Mouse (Mus musculus) ovary, postnatal 10 days (tissue): Measurements from ENCODE around the gene E130308A19Rik.

Experiments used
- DNase-seq: peaks from one replicate; pipeline ENCODE4 v3.0.0; 2022; ENCODE audit warnings: low spot score

E130308A19Rik gene

DNA sequence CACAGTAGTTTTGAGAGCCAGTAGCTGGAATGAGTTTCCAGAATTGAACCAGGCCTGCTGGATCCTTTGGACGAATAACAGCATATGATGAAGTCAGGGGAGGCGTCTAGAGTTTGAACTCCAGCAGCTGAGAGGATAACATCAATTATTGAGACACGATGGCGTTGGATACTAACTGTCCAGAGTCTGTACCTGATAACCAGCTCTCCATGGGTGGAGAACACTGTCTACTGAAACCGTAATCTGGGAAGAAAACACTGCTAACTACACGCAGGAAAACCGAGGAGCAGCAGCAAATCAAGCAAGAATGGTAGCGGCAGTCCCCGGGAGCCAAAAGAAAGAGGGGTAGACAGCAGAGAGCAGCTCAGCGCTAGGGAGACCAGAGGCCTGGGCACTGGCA lies 56.9 kb downstream of the E130308A19Rik start:
- DNase-seq, result no peak

DNA sequence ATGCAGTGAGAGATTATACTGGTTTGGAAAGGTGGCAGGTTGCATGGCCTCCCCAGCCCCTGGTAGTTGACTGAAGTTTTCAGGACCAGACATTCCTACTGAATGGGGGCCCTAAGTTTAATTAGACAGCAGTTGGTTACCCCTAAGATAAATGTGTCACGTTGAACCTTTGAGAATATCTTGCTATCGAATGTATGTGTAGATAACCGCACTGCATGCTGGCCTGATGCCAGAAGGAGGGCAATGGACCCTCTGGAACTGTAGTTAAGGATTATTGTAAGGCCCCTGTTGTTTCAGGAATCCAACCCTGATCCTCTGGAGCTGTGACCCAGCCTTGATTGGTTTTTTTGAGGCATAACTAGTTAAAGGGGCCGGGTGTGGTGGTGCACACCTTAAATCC lies 58.3 kb downstream of the E130308A19Rik start:
- no peak for DNase-seq

DNA sequence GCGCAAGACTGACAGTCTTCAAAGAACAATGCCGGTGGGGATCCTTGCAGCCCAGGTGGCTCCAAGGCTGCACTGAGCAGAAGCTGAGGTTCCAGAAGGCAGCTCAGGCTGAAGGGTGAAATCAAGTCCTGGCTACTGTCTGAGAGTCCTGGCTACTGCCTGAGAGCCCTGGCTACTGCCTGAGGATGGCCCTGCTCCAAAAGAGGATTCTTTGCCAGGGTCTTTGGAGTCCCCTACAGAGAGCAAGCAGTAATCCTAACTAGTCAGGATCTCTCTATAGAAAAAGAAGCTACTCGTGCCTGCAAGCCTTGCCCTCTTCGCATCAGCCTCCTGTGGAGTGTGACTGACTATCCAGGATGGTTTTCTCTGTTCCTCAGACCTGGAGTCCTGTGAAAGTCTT lies 60.7 kb downstream of the E130308A19Rik start:
- DNase-seq, result no peak

DNA sequence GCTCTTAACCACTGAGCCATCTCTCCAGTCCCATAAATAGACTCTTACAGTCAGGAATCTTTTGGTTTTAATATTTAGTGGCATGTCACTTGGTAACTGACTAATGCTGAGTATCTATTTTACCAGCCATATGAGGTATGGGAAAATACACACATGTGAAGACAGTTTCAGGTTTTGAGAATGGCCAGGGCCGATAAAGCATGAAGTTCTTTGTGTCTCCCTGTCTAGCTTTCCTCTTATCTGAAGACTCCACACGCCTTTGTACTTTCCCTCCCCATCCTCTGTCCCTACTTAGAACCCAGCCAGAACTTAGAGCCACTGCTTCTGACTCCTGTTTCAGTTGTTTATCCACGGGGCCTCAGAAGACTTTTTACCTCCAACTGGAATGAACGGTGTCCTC lies 63.0 kb downstream of the E130308A19Rik start:
- DNase-seq, result no peak

DNA sequence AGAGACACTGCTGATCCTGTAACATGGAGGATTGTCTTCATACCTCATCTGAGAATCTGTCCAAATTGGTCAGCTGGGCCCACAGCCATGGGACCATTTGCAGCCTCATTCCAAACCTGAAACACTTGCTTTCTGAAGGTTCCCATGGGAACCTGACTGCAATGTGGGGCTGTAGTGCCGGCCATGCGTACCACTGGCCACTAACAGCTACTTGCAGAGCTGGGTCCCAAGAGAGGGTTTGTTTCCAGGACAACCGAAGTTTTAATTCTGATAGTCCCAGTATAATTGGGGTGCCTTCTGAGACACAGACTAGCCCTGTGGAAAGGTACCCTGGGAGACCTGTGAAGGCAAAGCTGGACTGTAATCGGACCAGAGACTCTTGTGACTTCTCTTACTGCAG lies 64.1 kb downstream of the E130308A19Rik start:
- no peak for DNase-seq

DNA sequence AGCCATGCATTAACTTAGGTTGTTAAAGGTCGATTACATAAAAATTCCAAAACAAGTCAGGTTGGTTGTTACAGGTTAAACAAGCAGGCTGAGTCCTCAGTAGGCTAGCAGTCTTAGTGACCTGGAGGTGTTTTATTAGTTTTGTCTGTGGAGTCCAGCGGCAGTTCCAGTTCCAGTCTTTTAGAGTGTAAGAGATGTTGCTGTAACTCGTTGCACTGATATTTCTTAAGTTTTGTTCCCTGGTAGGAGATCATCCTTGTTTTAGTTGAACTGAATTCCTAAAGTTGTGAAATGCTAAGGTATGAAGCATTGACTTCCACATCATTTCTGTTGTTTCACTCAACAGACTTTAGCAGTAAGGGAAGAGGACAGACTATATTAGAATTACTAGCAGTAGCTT lies 70.8 kb downstream of the E130308A19Rik start:
- DNase-seq, result no peak

DNA sequence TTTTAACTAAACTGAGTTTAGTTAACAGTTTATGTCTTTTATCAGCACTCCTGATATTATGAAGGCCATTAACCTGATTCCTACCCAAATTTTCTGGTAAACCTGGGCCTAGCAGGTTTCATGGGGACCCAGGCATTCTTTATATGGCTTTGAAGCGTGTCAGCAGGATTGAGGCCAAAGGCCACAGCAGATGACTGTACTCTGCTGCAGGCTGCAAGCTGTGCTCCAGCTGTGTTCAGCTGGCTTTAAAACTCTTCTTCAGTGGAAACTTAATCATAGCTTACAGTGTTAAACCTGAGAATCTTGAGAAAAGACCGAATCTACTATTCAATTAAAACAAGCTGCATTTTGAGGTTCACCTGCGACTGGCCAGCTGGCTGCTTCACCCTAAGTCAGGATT lies 71.9 kb downstream of the E130308A19Rik start:
- DNase-seq, result no peak

DNA sequence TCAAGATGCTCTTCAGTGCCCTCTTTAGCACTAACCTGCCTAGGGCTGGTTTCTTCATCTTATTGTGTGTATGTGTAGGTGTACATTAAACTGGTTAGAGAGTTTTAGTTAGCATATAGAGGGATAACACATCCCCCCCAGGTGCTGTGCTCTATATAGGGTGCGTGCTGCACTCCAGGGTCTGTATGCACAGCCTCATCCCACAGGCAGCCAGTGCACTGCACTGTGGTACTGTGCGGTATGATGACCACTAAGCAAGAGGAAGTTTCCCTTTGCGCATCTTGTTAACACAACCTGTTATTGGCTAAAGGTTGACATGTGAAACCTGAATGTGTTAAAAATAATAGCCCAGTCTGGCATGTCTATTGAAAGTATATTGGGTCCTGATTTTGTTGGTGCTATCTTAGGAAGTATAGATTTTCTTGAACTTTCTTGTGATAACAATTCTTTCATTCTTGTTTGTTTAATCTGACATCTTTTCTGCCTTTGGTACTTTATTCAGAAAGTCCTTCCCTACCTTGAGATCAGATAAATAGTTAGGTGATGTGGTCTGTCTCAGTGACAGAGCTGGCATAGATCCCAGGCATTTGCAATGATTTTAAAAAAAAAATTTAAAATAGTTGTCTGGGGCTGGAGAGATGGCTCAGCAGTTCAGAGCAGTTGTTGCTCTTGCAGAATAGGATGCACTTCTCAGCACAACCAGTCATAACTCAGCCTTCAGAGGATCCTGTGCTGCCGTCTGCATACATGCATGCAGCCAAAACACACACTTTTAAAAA lies 73.2 kb downstream of the E130308A19Rik start:
- no peak for DNase-seq

DNA sequence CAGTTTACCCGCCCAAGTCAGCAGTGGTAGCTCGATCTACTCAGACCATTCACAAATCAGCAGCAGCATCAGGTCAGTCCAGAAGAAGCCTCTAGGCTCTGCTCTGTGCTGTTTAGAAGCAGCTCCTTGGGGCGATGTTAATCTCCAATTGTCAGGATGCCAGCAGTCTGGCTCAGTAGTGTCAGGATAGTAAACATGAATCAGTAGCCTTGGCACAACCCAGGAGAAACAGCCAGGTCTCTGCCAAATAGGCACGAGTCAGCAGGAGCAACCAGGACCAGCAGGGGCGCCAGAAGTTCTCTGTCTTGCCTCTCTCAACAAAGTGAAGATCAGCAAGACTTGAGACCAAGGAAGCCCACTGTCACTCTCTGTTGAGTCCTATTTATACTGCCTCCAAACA lies 83.3 kb downstream of the E130308A19Rik start:
- DNase-seq, result no peak

DNA sequence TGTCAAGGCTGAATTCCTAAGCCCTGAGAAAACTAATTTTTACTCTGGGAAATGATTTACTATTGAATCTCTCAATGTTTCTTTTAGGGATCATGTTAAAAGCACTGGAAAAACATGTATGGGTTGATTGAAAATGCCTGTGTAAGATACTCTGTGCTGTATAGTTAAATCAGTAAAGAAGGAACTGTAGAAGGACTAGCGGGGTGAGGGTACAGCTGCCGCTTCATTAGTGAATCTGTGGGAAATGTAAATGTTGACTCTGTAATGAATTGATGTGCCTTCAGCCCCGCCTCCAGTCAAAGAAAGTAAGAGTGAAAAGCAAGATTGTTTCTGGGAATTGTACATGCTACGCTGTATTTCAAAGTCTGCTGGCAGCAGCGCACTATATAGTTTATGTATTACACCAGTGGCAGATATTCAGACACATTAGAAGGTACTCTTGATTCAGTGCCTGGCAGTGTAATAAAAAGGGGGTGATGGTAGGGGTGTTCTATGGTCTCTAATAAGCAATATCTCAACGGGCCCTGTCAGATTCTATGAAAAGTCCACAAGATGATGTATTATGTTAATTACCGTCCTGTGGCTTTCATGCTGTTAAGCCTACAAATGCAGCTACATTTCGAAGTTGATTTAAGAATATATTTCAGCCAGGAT lies 84.9 kb downstream of the E130308A19Rik start:
- no peak for DNase-seq

DNA sequence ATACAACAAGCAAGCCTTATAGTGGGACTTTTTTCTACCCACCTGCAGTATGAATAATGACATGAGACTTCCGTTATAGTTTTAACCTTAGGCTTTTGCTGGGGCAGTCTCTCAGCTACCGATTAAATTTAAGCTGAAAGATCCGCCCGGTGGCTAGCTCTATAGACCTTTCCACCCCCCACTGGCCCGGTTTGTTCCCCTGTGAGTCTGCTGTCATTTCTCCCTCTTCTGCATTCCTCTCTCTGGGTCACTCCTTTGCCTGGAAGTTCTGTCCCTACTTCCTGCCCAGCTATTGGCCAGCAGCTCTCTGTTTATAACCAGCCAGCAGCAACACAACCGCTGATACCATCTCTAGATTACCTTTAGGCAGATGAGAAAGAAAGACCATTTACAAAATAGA lies 86.4 kb downstream of the E130308A19Rik start:
- no peak for DNase-seq

DNA sequence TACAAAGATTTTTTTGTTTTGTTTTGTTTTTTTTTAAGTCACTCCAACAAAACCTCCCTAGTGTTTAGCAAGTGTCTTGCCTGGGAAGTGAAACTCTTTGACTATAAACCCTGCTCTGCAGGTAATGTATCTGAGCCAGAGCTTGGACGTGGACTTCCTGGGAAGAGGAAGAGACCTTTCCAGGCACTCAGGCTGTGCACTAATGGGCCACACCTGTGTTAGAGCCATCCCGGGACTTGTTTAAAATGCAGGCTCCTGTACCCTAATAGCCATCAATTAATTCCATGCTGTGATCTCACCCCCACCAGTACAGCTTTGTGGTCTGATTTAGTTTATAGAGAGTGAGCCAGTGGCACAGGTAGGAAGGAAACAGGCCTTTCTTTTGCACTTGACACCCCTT lies 86.9 kb downstream of the E130308A19Rik start:
- DNase-seq, result no peak

DNA sequence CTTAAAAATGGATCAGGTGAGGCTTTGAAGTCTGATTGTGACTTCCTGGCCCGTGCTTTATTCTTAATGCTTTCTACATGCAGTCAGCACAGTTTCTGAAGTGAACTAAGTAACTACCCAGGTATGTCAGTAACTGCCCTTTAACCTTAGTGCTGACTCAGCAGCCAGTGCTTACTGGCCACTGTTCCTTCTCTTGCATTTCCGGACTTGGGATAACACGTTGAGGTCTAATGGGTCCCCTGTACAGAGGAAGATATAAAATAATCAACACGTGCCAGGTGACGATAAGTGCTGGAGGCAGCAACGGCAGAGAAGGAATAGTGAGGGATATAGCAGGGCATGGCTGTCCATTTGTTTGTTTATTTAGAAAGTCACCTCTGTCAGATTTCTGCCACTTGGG lies 88.5 kb downstream of the E130308A19Rik start:
- DNase-seq, result no peak

DNA sequence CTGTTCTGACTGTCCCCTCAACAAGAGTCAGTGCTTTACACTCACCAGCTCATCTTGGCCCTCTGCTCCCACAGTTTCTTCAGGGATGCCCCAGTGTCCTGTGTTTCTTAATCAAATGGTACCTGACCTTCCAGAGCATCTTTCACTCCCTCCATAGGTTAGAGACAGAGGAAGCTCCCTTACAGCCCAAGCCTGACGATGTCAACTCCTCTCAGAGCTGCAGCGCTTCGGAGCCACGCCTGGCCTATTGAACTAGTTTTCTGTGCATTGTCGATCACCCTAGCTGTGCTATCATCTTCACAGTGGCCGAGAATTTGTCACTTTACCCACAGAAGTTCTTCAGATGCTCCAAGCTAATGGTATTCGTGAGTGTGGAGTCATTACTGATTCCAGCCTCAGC lies 88.9 kb downstream of the E130308A19Rik start:
- DNase-seq, result no peak

DNA sequence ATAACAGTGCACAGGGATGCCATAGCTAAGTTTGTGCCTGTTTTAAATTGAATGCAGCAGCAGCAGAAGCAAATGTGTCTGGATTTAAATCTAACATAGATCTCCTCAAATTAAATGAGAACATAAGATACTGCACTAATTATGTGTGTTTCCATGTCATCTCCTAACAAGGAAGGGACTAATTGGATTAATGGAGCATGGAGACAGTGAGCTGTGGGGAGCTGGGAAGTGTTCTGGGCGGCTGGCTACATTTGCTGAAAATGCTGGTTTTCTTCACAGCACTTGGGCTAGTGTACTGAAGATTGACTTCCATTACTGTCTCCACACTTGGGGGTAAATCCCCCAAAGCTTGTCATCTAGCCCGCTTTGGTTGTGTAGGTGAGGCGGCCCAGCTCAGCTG lies 89.5 kb downstream of the E130308A19Rik start:
- DNase-seq, result no peak

DNA sequence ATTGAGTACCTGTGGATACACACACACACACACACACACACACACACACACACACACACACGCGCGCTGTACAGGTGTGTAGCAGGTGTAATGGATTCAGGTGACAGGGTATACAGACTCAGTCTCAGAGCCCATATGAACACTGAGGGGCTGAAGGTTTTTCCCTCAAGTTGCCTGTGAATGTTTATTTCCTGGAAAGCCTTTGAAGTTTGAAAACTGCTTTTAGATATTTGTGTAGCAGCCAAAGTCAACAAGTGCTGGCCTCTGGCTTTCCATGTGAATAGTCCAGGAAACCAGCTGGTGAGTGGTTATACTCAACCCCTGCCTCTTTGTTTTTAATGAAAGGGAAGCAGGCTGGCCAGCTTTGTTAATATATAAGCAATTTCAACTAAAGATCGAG lies 91.3 kb downstream of the E130308A19Rik start:
- no peak for DNase-seq

DNA sequence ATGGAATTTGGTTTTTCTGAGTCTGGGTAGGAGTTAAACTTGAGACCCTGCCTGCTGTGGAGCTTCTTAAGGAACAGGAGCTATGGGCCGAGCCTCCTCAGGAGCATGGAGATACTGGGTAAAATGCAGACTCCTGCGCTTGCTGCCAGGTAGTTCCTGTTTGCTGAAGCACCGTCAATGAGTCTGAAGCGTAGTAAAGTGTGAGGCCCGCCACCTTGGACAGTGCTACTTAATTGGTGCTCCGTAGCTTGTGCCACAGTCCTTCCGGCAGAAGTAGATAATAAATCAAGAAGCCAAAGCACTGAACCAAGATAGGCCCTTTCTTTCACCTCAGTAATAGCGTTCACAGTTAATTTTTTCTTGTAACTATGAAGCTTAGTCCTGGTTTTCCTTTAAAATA lies 92.5 kb downstream of the E130308A19Rik start:
- DNase-seq, result no peak

DNA sequence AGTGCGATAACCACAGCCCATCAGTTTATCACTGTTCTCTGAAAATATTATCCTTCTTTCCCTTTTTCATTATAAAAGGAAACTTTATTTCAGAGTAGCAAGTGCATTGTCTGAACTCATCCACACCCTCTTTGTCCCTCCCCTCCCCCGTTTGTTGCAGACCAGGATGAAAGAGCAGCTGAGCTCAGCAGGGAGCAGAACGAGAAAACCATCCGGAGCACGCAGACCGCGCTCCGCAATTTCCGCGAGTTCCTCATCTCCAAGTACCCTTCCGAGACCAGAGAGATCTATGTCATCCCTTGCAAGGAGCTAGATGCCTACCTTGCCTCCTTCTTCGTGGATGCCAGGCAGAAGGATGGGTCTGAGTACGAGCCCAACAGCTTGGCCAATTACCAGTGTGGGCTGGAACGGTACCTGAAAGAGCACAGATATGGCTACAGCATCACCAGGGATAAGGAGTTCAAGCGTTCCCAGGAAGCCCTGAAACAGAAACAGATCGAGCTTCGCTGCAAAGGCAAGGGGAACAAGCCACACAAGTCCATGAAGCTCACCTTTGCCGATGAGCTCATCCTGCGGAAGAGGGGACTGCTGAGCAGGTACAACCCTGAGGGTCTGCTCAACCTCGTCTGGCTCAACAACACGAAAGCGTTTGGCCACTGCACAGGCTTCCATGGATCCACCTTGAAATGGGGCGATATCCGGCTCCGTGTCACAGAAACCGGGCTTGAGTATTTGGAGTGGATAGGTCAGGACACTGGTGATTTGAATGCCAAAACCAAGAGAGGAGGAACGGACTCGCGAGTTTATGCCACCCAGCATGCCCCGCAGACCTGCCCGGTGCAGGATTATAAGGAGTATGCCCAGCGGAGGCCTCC lies 93.7 kb downstream of the E130308A19Rik start:
- DNase-seq, result no peak

DNA sequence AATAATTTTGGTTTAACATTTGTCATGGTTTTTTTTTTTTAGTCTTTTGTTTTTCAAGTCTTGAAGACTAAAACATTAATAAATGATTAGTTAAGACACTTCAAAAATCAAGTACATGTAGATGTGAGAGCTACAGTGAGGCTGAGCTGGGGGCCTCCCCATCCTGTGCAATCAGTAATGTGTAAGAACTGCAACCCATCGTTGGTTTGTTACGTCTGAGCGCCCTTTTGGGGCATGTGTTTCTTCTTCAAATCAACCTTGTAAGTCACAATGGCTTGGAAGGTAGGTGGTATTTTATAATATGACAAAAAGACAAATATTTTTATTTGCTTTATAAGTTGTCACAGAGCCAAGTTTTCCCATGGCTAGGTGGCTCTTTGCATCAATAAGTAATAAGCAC lies 95.8 kb downstream of the E130308A19Rik start:
- no peak for DNase-seq

DNA sequence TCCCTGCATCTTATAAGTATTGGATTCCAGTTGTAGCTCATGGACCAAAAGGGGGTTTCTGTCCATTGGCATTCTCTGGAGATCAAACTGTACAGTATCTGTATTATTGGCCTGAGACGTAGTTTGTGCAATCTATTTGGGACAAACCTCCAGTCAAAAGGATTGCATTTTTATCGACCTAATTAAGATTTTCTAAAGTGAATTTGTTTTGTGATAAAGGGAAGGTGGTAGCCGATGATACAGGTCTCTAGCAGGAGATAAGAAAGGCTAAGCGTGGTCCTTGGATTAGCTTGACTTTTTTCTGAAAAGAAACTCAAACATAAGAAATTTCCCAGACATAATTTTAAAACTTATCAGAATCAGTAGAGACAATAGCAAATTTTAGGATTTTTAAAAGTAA lies 99.6 kb downstream of the E130308A19Rik start:
- DNase-seq, result no peak

DNA sequence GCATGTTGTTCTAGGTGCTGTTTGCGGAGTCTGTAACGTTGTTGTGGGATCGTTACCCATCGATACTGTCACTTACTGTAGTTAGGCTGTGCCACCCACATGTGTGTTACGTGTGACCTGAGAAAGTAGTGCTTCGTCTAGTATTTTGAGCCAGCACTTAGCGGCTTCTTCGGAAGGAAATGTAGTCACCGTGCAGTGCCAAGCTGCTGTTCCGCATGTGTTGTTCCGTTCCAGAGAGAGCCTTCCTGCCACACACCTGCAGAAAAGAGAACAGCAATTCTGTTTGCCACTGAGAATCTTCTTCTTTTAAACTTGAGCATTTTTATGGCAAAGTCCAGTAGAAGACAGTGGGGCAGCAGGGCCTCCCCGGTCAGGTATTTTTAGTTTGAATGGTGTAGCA lies 100.5 kb downstream of the E130308A19Rik start:
- no peak for DNase-seq

DNA sequence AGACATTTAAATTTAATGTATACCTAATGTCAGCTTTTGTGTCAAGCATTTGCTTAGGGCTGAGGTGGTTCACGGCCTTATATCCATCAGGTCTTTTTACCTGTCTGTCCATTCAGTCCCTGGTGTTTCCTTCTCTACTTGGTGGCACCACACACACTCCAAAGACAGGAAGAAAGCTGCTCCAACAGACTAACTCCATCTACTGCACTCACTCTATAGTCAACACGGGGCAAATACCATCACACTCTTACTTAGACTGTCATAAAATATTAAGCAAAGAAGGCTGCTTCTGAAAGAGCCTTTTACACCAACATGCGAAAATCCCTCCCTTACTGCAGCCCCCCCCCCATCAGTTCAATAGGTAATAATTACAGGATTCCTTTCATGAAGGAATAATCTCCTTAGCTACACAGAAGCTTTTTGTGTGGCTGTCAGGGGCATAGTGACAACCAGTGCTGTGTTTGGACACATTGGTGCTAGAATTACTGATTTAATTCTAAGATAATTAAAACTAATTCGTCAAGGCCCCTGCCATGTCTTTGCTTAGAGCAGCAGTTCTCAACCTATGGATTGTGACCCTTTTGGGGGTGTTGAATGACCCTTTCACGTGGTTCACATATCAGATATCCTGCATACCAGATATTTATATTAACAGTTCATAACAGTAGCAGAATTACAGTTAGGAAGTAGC lies 101.3 kb downstream of the E130308A19Rik start:
- DNase-seq, result no peak
